Mouse (Mus musculus) lung, postnatal 0 days (tissue): ENCODE data around the gene Pea15a. TPM values are rescaled to one million over a fixed set of nuclear protein-coding genes. Genes with fewer than 3 reads are reported as not detected.
A peak's percentile ranks its signal among the peaks of the same experiment; 100 is the strongest.

ENCODE experiments used
- ATAC-seq: fragments of 200-750 bp; cut with Nextera tagmentation; 2 replicates; pipeline ENCODE4 v1.8.0; 2017; ENCODE audit warnings: moderate library complexity
- DNase-seq: peaks from one replicate; pipeline ENCODE4 v3.0.0-alpha.2; 2016; ENCODE audit warnings: low spot score
- H3K27ac ChIP-seq: fragments of 300-500 bp; sonication (generic); 2 replicates; pipeline ENCODE4 v1.5.1; 2014; ENCODE audit warnings: antibody characterized with exemption, mild to moderate bottlenecking, low read length, mixed read lengths
- H3K27me3 ChIP-seq: fragments of 300-500 bp; sonication (generic); replicated peaks from 2 replicates; pipeline ENCODE4 v1.6.1; 2014; ENCODE audit warnings: low read length, mixed read lengths; ENCODE audit not compliant: insufficient read depth
- H3K36me3 ChIP-seq: fragments of 300-500 bp; sonication (generic); 2 replicates; pipeline ENCODE4 v1.6.1; 2014; ENCODE audit warnings: low read length, mixed read lengths; ENCODE audit not compliant: insufficient read depth
- H3K4me1 ChIP-seq: fragments of 300-500 bp; sonication (generic); 2 replicates; pipeline ENCODE4 v1.6.1; 2014; ENCODE audit warnings: antibody characterized with exemption, low read depth, low read length, mixed read lengths; ENCODE audit not compliant: insufficient read depth
- H3K4me2 ChIP-seq: fragments of 300-500 bp; sonication (generic); replicated peaks from 2 replicates; pipeline ENCODE4 v1.6.1; 2014; ENCODE audit warnings: low read depth, mild to moderate bottlenecking, low read length, moderate library complexity, mixed read lengths
- H3K4me3 ChIP-seq: fragments of 300-500 bp; sonication (generic); 2 replicates; pipeline ENCODE4 v1.5.1; 2014; ENCODE audit warnings: low read depth, low read length
- H3K9ac ChIP-seq: fragments of 300-500 bp; sonication (generic); replicated peaks from 2 replicates; pipeline ENCODE4 v1.6.1; 2014; ENCODE audit warnings: low read depth, mild to moderate bottlenecking
- H3K9me3 ChIP-seq: fragments of 300-500 bp; sonication (generic); 2 replicates; pipeline ENCODE4 v1.6.1; 2016; ENCODE audit warnings: low read length, mixed read lengths
- CTCF ChIP-seq: IDR thresholded peaks from 2 replicates; pipeline ENCODE4 v1.5.1; 2016; ENCODE audit warnings: antibody characterized with exemption, mild to moderate bottlenecking
- EP300 ChIP-seq: IDR thresholded peaks from 2 replicates; pipeline ENCODE4 v1.6.1; 2016; ENCODE audit warnings: antibody characterized with exemption, mild to moderate bottlenecking, control low read depth
- WGBS: fragments of 180-500 bp; shearing (Covaris S2); extraction: QIAGEN DNeasy Blood & Tissue Kit; methylation state at CpG from one replicate; pipeline ENCODE4 v1.1.7; 2014; 5-methylcytosine and 5-hydroxymethylcytosine counted together
- polyA plus RNA-seq: library from polyadenylated mRNA; unstranded; fragments of >200 nt; fragmentation: Nextera tagmentation; extraction: Ambion mirVana; gene quantifications from 2 replicates; pipeline ENCODE4 v1.2.1, GENCODE M21; 2015

The Pea15a gene
- polyA plus RNA-seq, 1 experiment from 2014 or later: 114 TPM

DNA sequence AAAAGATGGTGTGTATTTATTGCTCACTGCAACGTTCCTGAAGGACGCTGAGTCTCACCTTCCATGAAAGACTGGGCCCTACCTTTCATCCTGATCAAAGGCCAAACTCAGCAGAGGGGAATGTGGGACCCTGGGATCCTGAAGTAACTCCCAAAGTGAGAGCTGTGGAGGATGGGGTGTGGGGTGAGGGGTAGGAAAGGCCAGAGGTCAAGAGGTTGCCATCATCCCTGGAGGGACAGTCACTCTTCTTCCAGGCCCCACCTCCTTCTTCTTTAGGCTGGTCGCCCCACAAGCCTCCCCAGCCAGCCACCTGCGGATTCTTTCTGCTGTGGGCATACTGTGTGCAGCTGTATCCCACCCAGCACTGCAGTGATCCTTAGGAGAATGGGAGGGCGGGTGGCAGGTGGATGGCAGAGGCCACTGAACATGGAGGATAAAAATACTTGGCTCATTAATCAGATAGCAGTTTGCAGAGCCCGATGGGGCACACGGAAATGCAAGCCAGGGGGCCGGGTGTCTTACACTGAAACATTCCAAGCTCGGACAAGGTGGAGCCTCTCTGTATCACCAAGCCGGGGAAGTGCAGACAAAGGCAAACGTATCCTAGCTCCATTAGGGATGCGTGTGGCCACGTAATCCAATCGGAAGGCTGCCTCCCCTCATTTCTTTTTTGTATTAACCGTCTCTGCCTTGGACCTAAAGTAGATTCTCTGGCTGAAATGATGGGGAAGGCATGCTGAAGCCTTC, 11.7 kb upstream of the Pea15a start:
- Histone ChIP-seq H3K4me3 (no peak overlapping the region), H3K9ac (no peak overlapping the region), H3K36me3 (no peaks in the 10 kb centered on the region), H3K4me2 (no peak overlapping the region), H3K4me1 (peaks cover 4% of the 10 kb centered on the region; the same call in 1 of the 2 replicates), H3K27me3 (no peaks in the 10 kb centered on the region), H3K27ac (no peak overlapping the region), H3K9me3 (no peaks in the 10 kb centered on the region)
- no peak for ATAC-seq
- TF ChIP-seq EP300 (no peak), CTCF (no peak)
- DNase-seq: no peak
- 57% methylated on average over 15 of the region's 15 CpGs for WGBS

DNA sequence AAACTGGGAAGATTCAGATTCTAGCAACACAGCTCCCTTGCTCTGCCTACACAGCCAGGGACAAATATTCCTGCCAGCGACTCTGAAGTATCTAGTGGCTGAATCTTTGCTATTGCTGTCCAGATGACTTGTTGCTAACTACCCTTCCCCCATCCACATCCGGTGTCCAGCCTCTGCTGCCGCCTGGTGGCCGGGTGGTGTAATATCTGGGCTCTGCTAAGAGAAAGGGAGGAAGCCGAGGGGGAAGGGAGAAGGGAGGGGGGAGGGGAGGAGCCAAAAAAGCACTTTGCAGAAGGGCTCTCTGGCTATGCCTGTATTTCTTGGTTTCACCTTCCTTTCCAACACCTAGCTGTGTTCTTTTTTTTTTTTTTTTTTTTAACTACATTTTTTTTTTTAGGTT, 10.5 kb upstream of the Pea15a start:
- peak overlapping the region; percentile 25; the same call in 1 of the 2 replicates for H3K4me2 ChIP-seq
- peak; percentile 81 for ATAC-seq
- H3K36me3 ChIP-seq: no peaks in the 10 kb centered on the region
- H3K4me1 ChIP-seq: peaks cover 4% of the 10 kb centered on the region; the same call in 1 of the 2 replicates
- H3K9ac ChIP-seq: no peak overlapping the region
- TF ChIP-seq EP300: peak; percentile 84
- TF ChIP-seq CTCF: peak; percentile 97
- H3K27ac ChIP-seq: peak overlapping the region; percentile 71
- 0% methylated on average over 5 of the region's 5 CpGs for WGBS
- no peaks in the 10 kb centered on the region for H3K27me3 ChIP-seq
- H3K4me3 ChIP-seq: no peak overlapping the region
- H3K9me3 ChIP-seq: no peaks in the 10 kb centered on the region
- peak; percentile 96 for DNase-seq

DNA sequence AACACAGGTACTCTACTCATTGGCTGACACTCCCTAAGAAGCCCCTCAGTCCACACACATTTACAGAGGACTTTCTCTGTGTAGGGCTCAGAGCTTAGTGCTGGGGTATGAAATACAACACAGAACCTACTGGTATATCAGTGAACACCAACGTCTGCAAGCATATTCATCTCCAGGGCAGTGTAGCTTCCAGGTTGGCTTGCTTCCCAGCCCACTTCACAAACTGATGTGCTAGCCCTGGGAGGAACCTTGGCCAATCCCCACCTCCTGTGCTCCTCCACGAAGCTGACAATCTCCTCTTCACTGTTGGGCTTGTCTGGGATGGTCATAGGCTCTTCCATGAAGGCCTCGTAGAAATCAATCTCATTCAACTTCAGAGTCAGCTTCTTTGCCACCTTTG, 8.1 kb upstream of the Pea15a start:
- H3K36me3 ChIP-seq: no peaks in the 10 kb centered on the region
- DNase-seq: peak; percentile 49
- H3K9ac ChIP-seq: no peak overlapping the region
- H3K4me1 ChIP-seq: no peaks in the 10 kb centered on the region; the same call in 1 of the 2 replicates
- H3K4me2 ChIP-seq: no peak overlapping the region
- no peaks in the 10 kb centered on the region for H3K27me3 ChIP-seq
- no peaks in the 10 kb centered on the region for H3K9me3 ChIP-seq
- H3K27ac ChIP-seq: no peak overlapping the region
- TF ChIP-seq CTCF (no peak), EP300 (no peak)
- no peak overlapping the region for H3K4me3 ChIP-seq
- WGBS: 32% methylated on average over 3 of the region's 3 CpGs
- ATAC-seq: peak; percentile 15; the same call in 1 of the 2 replicates

- no peak overlapping the region for H3K4me2 ChIP-seq
- no peaks in the 10 kb centered on the region for H3K36me3 ChIP-seq
- 56% methylated on average over 4 of the region's 4 CpGs for WGBS
- no peak overlapping the region for H3K4me3 ChIP-seq
- ATAC-seq (no peak), DNase-seq (no peak)
- H3K27me3 ChIP-seq: no peaks in the 10 kb centered on the region
- no peaks in the 10 kb centered on the region; the same call in 1 of the 2 replicates for H3K4me1 ChIP-seq
- TF ChIP-seq CTCF (no peak), EP300 (no peak)
- no peak overlapping the region for H3K9ac ChIP-seq
- H3K9me3 ChIP-seq: no peaks in the 10 kb centered on the region
- H3K27ac ChIP-seq: no peak overlapping the region
Observed at GRCm38 (mm10) chr1:172213771-172214170, 7.2 kb upstream of the Pea15a start.

DNA sequence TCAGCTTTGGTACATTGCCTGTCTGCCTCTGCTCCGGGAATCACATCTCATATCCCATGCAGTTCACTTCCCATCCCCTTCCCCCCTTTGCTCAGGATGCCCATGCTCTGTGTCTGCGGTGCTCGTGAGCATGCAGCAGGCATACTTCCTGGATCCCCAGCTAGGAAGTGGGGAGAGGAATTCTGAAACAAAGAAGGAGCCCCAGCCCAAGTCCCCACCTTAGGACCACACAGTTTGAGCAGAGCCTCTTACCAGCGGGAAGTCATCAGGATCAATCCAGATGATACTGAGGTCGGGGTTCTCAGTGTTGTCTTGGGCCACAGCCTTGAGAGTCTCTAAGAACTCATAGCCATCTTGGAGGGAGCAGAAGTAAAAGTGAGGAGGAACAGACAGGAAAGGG, 6.2 kb upstream of the Pea15a start:
- TF ChIP-seq CTCF (no peak), EP300 (no peak)
- no peak overlapping the region for H3K27ac ChIP-seq
- DNase-seq (no peak), ATAC-seq (no peak)
- no peak overlapping the region for H3K9ac ChIP-seq
- 36% methylated on average over 5 of the region's 5 CpGs for WGBS
- no peaks in the 10 kb centered on the region; the same call in 1 of the 2 replicates for H3K4me1 ChIP-seq
- no peak overlapping the region for H3K4me2 ChIP-seq
- H3K27me3 ChIP-seq: no peaks in the 10 kb centered on the region
- no peaks in the 10 kb centered on the region for H3K9me3 ChIP-seq
- no peak overlapping the region for H3K4me3 ChIP-seq
- H3K36me3 ChIP-seq: no peaks in the 10 kb centered on the region

DNA sequence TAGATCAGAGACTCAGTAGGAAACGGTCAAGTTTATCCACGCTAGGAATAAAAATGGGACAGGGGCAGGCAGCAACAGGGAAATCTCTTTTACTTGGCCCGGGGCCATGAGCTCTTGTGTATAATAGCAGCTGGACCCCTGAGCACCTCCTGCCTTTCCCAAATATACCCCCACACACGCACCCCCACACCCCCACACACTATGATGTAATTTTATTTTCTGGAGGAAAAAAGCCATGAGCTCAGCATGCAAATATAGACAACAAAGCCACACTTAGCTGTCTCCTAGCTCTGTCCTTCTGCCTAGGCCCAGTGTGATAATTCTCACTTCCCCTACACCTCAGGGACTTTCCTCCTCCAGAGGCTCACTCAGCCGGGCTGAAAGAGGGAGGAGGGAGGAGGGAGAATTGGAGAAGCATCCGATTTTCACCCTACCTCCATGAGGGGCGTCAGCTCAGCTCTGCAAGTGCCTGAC, 544 bp upstream of the Pea15a start:
- H3K27ac ChIP-seq: peak overlapping the region; percentile 89
- H3K36me3 ChIP-seq: no peaks in the 10 kb centered on the region
- H3K4me1 ChIP-seq: peaks cover 12% of the 10 kb centered on the region; the same call in 1 of the 2 replicates
- WGBS: 16% methylated on average over 7 of the region's 7 CpGs
- peak; percentile 35 for DNase-seq
- H3K9me3 ChIP-seq: no peaks in the 10 kb centered on the region
- peak overlapping the region; percentile 84 for H3K4me2 ChIP-seq
- 0 out of 2 replicates have a peak, but pooled peaks have one; percentile 13 for ATAC-seq
- H3K4me3 ChIP-seq: peak overlapping the region; percentile 67; the same call in 1 of the 2 replicates
- H3K27me3 ChIP-seq: no peaks in the 10 kb centered on the region
- no peak for TF ChIP-seq CTCF
- no peak for TF ChIP-seq EP300
- H3K9ac ChIP-seq: 0 out of 2 replicates have a peak overlapping the region, but pooled peaks have one; percentile 70
